Comparison of ENCODE assay signal across 11 mouse cellular contexts in genomic region chr11:76059971-76060370, GRCm38 (mm10). TPM values are rescaled to one million over a fixed set of nuclear protein-coding genes. Genes with fewer than 3 reads are reported as not detected.
DNase-seq lines count a peak whose midpoint lies in the region; ATAC-seq and TF ChIP-seq lines count a peak whose summit lies in the region.
"Had no signal": no experiment of that assay in that cellular context is flagged by ENCODE, and none has a peak within 500 bp of the region (broad histone marks: within the 10 kb centered on the region; RNA-seq: fewer than 3 reads in every experiment).

No protein-coding gene starts in this region.

- ATAC-seq in hindbrain, embryonic 13.5 days (ENCODE audit: low FRiP score) = no peak
- no peak for ATAC-seq in forebrain, embryonic 12.5 days (ENCODE audit: low FRiP score)

- H3K9me3 ChIP-seq in hindbrain, embryonic 13.5 days = no peaks in the 10 kb centered on the region
- H3K9me3 ChIP-seq in forebrain, embryonic 12.5 days = no peaks in the 10 kb centered on the region
- H3K9me3 ChIP-seq: G1E; hindbrain, embryonic 12.5 days had no signal

- H3K4me2 ChIP-seq in hindbrain, embryonic 13.5 days = no peak overlapping the region
- H3K4me2 ChIP-seq in forebrain, embryonic 12.5 days = no peak overlapping the region
- H3K4me2 ChIP-seq: hindbrain, embryonic 12.5 days had no signal

- no peaks in the 10 kb centered on the region for H3K27me3 ChIP-seq in hindbrain, embryonic 13.5 days
- no peaks in the 10 kb centered on the region for H3K27me3 ChIP-seq in forebrain, embryonic 12.5 days
- H3K27me3 ChIP-seq: hindbrain, embryonic 12.5 days had no signal

- H3K9ac ChIP-seq in hindbrain, embryonic 13.5 days = no peak overlapping the region
- H3K9ac ChIP-seq in forebrain, embryonic 12.5 days = no peak overlapping the region
- H3K9ac ChIP-seq: hindbrain, embryonic 12.5 days had no signal

- TF ChIP-seq CTCF in lung, adult 2 months (IDR thresholded peaks at IDR 0.05; ENCODE audit: insufficient read depth, low read length) = no peak

- peaks cover 11% of the 10 kb centered on the region for H3K4me1 ChIP-seq in lung, adult 2 months (ENCODE audit: control insufficient read depth, insufficient read depth, low read length)
- peaks cover 11% of the 10 kb centered on the region; the same call in 1 of the 2 replicates for H3K4me1 ChIP-seq in hindbrain, embryonic 13.5 days (replicated peaks)
- no peaks in the 10 kb centered on the region for H3K4me1 ChIP-seq in forebrain, embryonic 12.5 days

- no peak overlapping the region for H3K4me3 ChIP-seq in lung, adult 2 months (replicated peaks; ENCODE audit: extremely low read depth, low read depth, low read length)
- H3K4me3 ChIP-seq in hindbrain, embryonic 13.5 days = no peak overlapping the region
- no peak overlapping the region for H3K4me3 ChIP-seq in forebrain, embryonic 12.5 days (replicated peaks)
- H3K4me3 ChIP-seq: hindbrain, embryonic 12.5 days had no signal

- no peak overlapping the region for H3K27ac ChIP-seq in hindbrain, embryonic 13.5 days
- no peak overlapping the region for H3K27ac ChIP-seq in forebrain, embryonic 12.5 days
- H3K27ac ChIP-seq: hindbrain, embryonic 12.5 days had no signal

- WGBS in lung, adult 2 months = 24% methylated on average over 7 of the region's 7 CpGs
- 83% methylated on average over 7 of the region's 7 CpGs for WGBS in hindbrain, embryonic 13.5 days
- 92% methylated on average over 7 of the region's 7 CpGs for WGBS in forebrain, embryonic 12.5 days

- DNase-seq in retina, postnatal 1 day = peak; percentile 20
- no peak for DNase-seq in retina, embryonic 14.5 days (ENCODE audit: low spot score)
- DNase-seq in kidney, adult 18-20 months = peak; percentile 48
- peak; percentile 33 for DNase-seq in lung, adult 2 months
- no peak for DNase-seq in yolk sac, embryonic 10.5 days (ENCODE audit: low spot score)
- no peak for DNase-seq in gastrocnemius, adult 8-10 months (ENCODE audit: low spot score in 2 of 2)
- DNase-seq: midbrain, embryonic 14.5 days had no signal

- peaks cover 49% of the 10 kb centered on the region for H3K36me3 ChIP-seq in hindbrain, embryonic 13.5 days
- H3K36me3 ChIP-seq in forebrain, embryonic 12.5 days (replicated peaks) = peaks cover 8% of the 10 kb centered on the region; the same call in 1 of the 2 replicates

- no peak for TF ChIP-seq POLR2A in lung, adult 2 months (IDR thresholded peaks at IDR 0.05; ENCODE audit: borderline replicate concordance, extremely low read depth, low read depth, low read length)

RNA-seq across cellular contexts. Expression of gene Rflnb, which starts 32.4 kb away (rescaled TPM):
- 15.6 and 16.0 TPM in 2 replicates for polyA plus RNA-seq in lung, adult 2 months (2012; rRNA removed)
- 7.5 and 7.9 TPM in 2 replicates for polyA plus RNA-seq in hindbrain, embryonic 13.5 days (2015; fragmentation: Nextera tagmentation; extraction: Ambion mirVana)
- polyA plus RNA-seq in forebrain, embryonic 12.5 days (2016; fragmentation: Nextera tagmentation; extraction: Ambion mirVana) = 11.7 and 13.2 TPM in 2 replicates
- 10 to 100 TPM in 1 of 4 experiments, 1 to 10 TPM in 3; 7.4 to 13.4 (median 9.2) TPM for total RNA-seq in gastrocnemius, adult 8-10 months (2022)

Comparison
In these comparisons a context has a peak if more than half of its experiments do, and no peak if none do; other contexts are left out.
1. DNase-seq: peak in retina, postnatal 1 day (single experiment), kidney, adult 18-20 months (single experiment) and lung, adult 2 months (single experiment); none in retina, embryonic 14.5 days (single experiment), yolk sac, embryonic 10.5 days (single experiment) and gastrocnemius, adult 8-10 months (0 of 2).